Mouse (Mus musculus): ENCODE results near the gene Dclre1b.

- no peak for TF ChIP-seq EP300 (IDR thresholded peaks at IDR 0.05; ENCODE audit: insufficient read depth, low read depth, low read length)
- peak; percentile 57 for TF ChIP-seq CTCF (IDR thresholded peaks at IDR 0.05)
- TF ChIP-seq POLR2A (IDR thresholded peaks at IDR 0.05; ENCODE audit: insufficient read depth, low read depth, low read length): no peak
These were observed 43.5 kb upstream of the Dclre1b start for GRCm38 (mm10) chr3:103852565-103853299.

Measured in heart, adult 2 months (tissue).